Mouse (Mus musculus): ENCODE measurements around the gene Chrna4.

Chrna4 gene

DNA sequence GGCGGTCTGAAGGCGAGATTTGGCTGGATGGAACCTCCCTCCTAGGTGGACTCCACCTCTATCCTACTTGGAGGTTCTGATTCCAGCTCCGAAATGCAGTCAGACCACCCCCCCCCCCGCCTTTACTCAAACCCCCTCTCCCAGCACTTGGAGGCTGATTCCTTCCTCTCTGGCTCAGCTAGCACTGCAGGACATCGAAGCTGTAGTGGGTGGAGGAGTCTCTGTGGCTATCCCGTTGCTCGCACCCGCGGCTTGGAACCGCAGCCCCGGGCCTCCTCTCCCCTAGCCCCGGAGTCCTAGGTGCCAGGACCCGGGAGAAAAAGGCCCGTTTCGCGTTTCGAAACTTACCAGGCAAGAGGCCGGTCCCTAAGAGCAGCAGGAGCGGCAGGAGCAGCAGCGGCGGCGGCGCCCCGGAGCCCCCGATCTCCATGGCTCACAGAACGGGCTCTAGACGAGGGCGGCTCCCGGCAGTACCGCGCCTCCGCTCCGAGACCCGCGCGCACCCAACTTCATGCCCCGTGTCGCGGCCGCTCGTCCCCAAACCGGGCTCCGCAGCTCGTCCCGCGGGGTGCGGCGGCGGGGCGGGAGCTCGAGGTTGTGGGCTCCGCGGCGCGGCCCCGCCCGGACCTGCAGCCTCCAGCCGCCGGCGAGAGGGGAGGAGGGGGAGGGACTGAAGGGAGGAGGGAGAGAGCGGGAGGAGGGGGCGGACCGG is 4.5 kb downstream of the Chrna4 start:
- DNase-seq (ENCODE audit: inconsistent age in 2 of 2, low spot score in 1 of 2): peak; percentile 46 to 77

DNA sequence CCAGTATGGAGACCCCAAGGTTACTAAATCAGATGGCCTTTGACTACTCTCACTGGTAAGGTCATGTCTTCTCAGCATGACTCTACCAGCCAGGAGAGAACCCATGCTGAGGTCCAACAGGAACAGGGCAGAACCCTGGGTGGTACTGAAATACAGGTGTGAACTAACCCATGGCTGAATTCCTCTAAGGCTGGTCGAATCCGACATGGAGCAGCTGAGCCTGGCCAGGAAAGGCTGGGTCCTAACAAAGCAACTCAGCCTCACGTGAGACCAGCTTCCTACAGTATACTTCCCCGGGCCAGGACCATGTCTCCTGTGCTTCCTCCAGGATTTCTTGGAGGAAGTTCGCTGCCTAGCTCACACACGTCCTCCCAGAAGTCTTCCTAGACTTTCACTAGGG is 6.8 kb downstream of the Chrna4 start:
- DNase-seq (ENCODE audit: inconsistent age in 2 of 2, low spot score in 1 of 2): no peak

DNA sequence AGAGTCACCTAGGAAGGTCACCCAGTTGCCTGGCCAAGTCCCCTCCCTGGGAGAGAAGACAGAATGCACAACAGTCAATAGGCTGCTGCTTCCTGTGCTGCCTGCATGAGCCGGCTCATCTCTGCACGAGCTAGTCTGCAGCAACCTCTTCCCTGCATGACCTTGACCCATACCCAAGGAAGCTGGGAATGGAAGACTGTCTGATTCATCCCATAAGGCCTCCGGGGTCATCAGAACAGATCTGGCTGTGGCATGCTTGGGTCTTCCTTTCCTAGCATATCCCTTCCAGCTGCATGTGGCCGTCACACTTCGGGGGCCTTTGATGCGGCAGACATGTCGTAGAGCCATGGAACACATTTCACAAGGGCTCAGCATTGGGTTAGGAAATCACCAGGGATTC is 8.2 kb downstream of the Chrna4 start:
- DNase-seq (ENCODE audit: inconsistent age in 2 of 2, low spot score in 1 of 2): peak; percentile 53 to 83

DNA sequence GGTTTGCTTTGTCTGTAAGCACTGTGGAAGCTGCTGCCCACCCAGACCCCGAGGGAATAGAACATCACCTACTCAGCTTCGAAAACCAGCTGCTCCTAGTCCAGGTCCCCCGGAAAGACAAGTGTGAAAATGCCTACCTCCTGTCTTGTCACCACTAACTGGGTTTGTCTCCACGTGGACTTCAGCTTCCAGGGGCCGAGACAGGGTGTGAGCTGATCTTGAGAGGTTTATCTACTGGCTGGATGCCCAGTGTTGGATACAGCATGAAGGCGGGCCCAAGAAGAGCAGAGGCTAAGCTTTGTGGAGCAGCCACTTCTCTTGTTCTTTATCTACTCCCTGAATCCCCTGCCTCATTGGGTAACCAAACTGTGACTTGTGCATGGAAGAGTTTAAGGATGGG is 10.0 kb downstream of the Chrna4 start:
- peak in 1 of 2 experiments; percentile 56 for DNase-seq (ENCODE audit: inconsistent age in 2 of 2, low spot score in 1 of 2)

DNA sequence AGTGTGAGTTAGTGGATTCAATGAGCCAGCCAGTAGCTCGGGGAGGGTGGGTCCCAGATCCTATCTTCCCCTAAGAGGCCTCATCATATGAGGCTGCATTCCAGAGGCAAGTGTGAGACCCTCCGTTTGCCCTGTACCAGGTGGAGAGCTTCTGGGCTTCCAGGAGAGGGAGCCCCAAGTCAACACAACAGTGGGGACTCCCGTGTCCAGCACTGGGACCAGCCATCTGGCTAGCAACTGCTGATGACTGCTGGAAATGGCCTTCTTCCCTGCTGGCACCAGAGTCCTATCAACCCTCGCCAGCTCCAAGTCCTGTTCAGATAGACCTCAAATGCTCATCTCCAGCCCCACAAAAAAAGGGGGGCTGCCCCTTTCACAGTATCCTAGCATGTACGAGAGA is 10.9 kb downstream of the Chrna4 start:
- DNase-seq (ENCODE audit: inconsistent age in 2 of 2, low spot score in 1 of 2): peak; percentile 41 to 63

DNA sequence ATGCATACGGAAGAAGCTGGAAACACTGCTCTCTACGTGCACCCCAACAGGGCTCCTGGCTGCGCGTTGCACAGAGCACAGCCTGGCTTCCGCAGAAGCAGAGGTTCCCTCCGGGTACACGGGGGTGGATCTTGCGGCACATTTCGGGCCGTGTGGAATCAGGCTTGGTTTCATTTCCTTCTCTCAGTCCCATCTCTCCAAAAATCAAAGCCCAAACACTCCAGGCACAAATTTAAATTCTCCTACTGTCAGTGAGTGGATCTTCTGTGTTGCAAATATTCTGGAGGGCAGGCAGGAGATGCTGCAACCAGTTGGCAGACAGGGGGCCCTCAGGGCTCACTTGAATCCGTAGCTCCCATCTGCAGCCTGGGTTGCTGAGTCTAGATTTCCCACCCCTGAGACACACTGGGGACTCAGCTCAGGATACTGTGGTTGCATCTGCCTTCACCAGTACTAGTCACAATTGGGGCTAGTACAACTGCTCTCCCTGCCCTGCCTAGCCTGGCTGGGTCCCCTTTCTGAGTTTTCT is 11.9 kb downstream of the Chrna4 start:
- no peak for DNase-seq (ENCODE audit: inconsistent age in 2 of 2, low spot score in 1 of 2)

DNA sequence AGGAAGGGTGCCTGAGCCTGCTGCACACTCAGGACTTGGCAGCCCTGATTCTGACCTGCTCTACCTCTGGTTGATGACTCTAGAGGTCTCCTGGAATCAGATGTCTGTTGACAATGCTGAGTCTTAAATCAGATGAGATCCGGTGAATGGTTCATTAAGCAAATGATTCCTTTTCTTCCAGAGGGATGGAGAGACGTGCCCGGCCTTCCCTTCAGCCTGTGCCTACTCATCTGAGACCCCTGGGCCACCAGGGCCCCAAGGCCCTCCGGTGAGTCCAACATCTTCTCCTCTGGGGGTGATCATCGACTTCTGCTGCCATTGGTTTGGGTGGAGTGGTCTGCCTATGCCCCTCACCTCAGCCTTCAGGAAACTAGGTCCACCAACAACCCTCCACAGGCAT is 35.0 kb downstream of the Chrna4 start:
- no peak for DNase-seq (ENCODE audit: inconsistent age in 2 of 2, low spot score in 1 of 2)

DNA sequence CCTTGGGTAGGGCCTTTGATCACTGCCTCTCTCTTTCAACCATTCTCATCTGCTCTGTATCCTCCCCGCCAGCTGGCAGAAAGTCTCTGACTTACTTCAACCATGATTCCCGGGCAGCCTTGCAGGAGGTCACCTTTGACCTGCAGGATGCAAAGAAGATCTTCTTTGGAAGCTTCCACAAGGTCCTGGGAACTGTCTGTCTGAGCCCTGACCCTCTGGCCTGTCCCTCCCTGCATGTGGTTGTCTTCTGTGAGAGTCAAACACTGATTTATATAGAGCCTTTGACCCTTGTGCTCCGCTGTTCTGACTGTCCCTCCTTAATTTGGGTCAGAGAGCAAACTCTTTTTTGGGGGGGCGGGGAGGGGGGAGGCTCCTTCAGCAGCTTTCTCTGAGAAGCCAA is 36.3 kb downstream of the Chrna4 start:
- no peak for DNase-seq (ENCODE audit: inconsistent age in 2 of 2, low spot score in 1 of 2)

DNA sequence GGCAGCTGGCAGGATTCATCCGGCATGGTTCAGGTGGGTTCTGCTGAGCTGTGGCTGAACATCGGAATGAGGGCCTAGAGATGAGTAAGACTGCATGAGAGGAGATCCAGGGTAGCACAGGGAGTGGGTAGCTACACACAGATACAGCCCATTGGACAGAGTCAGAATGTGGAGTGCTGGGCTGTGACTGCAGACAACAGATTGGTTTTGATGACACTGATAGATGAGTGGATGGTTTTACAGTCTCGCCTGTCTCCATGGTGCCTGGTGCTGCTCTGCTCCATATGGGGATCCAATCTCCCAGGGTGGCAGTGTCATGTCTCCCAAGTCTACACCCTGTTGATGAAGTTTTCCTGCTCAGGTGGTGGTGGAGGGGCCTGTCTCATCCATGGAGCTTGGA is 46.4 kb downstream of the Chrna4 start:
- DNase-seq (ENCODE audit: inconsistent age in 2 of 2, low spot score in 1 of 2): no peak

DNA sequence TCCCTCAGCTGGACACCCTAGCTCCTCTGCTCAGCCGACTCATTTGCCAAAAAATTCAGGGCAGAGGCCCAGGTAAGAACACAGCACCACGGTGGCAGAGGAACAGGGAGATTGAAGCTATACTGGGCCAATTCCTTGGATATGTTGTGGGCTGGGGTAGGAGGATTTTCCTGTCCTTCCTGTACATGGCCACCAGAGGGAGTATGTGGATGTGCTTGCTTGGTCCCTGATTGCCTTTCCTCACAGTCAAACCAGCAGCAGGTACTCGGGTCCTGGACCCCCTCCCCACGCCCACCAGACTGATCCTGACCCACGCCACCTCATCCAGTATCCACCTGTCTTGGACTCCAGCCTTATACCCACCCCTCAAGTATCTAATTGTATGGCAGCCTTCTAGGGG is 46.9 kb downstream of the Chrna4 start:
- DNase-seq (ENCODE audit: inconsistent age in 2 of 2, low spot score in 1 of 2): peak; percentile 38 to 79

DNA sequence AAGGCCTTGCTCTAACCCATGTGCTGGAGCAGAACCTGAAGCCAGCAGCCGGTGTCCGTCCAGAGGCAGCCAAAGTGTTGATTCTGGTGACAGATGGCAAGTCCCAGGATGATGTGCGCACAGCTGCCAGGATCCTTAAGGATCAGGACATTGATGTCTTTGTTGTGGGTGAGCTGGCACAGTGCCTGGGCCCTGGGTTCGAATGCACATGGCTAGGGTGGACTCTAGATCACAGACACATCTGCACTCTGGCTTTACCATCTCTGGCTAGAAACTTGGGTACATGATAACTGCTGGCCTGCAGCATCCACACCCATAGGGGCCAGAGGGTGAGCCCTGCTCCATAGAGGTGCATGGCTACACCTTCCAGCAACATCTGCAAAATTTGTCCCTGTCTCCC is 47.9 kb downstream of the Chrna4 start:
- no peak for DNase-seq (ENCODE audit: inconsistent age in 2 of 2, low spot score in 1 of 2)

DNA sequence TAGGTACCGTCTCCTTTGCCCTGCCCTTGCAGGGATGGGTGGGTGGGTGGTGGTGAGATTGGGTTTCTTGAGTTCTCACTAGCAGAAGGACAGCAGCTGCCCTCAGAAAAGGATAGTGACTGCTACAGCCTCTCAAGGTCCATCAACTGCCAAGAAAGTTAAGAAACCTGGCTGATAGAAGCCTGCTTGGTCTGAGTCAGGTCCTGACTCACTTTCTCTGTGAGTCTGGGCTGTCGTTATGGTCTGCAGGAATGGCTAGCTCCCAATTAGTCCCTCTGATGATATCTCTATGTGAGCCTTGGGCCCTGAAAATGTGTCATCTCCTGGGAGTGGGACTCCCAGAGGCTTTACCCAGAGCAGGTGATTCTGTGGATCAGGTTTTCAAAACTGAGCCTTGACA is 49.0 kb downstream of the Chrna4 start:
- peak in 1 of 2 experiments; percentile 62 for DNase-seq (ENCODE audit: inconsistent age in 2 of 2, low spot score in 1 of 2)

DNA sequence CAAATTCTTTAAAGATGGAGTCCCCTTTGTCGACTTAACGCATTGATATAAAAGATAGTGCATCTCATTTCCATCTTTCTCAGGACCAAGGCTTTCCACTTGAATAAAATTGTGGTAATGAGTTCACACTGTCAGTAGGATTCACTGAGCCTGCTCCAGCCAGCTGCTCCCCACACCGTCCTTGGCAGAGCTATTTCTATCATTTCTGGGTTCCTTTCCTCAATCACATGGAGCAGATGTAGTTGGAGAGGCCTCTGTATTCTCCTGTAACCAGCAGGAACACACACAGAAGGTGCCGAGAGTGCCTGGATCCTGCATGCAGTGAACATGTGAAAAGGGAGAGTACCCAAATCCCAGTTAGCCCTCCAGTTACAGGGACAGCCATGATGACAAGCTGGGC is 53.0 kb downstream of the Chrna4 start:
- DNase-seq (ENCODE audit: inconsistent age in 2 of 2, low spot score in 1 of 2): no peak

DNA sequence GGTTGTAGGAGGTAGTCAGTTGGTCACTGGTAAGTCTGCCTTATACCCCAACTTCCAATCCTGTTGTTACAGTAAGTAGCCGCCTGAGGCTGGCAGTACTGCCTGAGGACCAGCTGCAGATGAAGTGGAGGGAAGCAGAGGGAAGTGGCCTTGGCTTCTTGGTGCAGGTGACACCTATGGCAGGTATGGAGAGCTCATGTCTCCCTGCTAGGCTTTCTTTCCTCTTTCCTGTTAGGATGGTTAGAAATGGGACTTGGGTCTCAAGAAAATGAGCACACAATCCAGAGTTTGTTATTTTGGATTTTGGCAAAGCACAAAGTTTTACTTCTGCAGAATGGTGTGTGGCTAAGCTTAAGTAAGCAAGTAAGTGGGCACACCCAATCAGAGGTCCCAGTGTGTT is 54.4 kb downstream of the Chrna4 start:
- DNase-seq (ENCODE audit: inconsistent age in 2 of 2, low spot score in 1 of 2): no peak

DNA sequence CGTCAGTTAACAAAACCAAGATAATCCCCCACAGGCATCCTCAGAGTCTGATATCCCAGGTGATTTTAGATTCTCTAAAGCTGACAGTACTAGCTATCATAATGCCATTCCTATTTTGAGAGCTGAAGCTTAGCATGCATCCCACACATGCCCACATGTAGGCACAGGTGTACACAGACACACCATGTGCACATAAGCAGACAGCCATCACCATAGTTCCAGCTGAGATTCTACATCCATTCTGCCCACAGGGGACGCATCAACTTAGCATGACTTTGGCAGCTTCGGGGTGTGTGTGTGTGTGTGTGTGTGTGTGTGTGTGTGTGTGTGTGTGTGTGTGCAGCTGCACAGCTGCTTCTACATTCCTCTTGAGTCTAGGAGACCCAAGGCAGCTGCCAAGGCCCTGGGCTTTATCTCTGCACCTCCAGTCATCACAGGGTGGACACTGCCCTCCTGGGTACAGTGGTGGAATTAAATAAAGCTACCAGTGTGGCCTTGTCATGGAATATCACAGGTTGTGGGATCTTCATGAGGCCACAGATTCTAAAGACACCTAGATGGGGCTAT is 54.9 kb downstream of the Chrna4 start:
- no peak for DNase-seq (ENCODE audit: inconsistent age in 2 of 2, low spot score in 1 of 2)

DNA sequence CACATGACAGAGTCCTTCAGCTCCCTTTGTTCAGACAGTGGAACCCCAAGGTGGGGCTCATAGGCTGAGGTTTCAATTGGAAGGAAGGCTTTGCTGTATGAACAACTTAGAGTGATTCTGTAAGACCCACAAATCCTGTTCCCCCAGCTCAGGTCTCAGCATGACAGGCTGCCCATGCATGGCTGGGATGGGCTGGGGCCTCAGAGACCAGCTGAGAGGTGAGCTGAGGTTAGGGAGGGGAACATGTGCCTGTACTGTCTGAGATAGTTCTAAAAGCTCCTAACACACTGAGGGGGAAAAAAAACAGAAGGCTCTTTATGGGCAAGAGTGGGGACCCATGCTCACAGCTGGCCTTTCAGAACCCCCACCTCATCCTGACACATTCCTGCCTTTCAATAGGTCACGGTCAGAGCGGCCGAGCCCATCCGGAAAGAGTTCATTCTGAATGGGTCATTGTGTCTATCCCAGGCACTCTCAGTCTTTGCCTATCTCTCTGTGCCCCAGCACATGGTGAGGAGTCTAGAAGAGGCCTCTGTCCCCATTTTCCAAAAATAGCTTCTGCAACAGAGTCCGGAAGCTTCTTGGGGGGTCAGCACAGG is 55.8 kb downstream of the Chrna4 start:
- DNase-seq (ENCODE audit: inconsistent age in 2 of 2, low spot score in 1 of 2): no peak

DNA sequence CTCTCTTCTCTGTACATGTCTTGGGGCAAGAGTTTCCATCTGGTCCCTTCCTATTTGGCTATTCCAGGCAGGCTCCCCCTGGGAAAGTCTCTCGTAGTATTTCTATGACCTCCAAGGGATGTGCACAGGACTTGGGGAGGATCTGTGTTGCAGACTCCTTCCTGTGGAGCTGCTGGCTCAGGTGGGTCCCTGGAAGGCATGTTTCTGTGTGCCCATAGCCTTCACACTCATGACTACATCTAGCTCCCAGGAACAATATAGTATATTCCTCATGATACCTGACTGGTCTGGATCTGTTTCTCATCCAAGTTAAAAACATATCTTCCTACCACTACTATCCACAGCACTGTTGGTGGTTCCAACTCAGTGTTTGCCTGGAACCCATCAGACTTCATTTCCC is 56.3 kb downstream of the Chrna4 start:
- no peak for DNase-seq (ENCODE audit: inconsistent age in 2 of 2, low spot score in 1 of 2)

DNA sequence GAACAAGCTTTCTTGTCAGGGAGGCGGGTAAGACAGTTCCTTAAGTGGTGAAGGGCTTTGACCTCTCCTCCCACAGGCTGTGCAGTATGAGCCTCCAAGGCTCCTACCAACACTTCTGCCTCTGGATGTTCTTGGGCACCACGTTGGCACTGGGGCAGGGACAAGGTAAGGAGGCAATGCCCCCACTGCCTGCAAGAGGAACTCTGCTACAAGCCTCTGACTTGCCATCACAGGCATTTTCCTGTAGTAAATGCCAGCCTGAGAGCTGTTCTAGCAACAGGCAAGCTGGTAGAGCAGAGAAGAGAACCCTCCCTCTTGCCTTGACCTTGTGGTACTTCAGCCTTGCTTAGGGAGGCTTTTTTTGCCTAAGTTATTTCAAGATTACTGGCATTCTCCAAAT is 56.9 kb downstream of the Chrna4 start, which contains the start of gene Col20a1:
Gene Col20a1, plus strand, starts transcription at position 87 of the 400 bp plus-strand sequence.
- DNase-seq (ENCODE audit: inconsistent age in 2 of 2, low spot score in 1 of 2): peak in 1 of 2 experiments; percentile 61

DNA sequence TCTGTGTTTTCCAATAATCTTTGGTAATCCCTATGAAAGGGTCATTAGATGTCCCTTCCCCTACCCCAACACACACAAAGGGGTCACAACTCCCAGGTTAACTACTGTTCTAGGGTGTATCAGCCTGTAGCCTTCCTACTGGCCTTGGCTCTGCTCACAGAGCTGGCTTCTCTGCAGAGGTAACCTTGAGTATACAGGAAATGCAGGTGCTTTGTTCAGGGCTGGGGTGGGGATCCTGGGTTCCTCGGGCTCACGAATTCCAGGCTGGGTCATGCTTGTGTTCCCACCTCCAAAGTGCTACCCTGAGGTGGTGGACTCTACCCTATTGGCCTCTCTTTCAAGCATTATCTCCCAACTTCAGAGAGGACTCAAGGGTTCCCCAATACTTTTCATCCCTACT is 57.7 kb downstream of the Chrna4 start:
- DNase-seq (ENCODE audit: inconsistent age in 2 of 2, low spot score in 1 of 2): peak in 1 of 2 experiments; percentile 60

DNA sequence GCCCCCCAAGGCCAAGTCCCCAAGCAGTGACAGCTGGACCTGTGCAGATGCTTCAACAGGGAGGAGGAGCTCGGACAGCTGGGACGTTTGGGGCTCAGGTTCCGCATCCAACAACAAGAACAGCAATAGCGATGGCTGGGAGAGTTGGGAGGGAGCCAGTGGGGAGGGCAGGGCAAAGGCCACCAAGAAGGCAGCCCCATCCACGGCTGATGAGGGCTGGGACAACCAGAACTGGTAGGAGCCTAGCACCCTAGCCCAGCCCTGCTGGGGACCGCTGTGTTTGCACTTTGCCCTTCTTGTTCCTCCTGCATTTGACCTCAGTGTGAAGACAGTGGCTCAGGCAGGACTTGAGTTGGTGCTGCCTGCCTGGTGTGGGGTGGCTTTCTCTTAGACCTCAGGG is 62.2 kb downstream of the Chrna4 start:
- DNase-seq (ENCODE audit: inconsistent age in 2 of 2, low spot score in 1 of 2): no peak

Measured in adrenal gland, adult (tissue).